In the genomic region with DNA sequence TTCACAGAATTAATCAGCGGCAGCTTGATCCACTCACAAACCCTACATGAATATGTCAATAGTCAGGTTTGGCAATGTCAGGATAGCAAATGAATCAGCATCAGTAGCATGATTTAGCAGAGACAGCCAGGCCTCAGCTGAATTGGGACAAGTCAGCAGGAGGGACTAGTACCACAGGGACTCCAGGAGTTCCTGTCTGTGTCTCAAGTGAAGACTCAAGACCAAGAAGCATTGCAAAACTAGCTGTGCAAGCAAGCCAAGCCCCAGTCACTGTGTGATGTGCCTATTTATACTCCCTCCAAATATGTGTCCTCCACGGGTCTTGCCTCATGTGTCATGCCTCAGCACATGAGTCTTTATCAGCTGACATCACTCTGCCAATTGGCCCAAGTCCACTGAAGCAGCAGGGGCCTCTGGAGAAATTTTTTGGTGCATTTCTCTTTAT, we compare ENCODE assay signal across 9 mouse cellular contexts. TPM values are rescaled to one million over a fixed set of nuclear protein-coding genes. Genes with fewer than 3 reads are reported as not detected.
DNase-seq lines count a peak whose midpoint lies in the region; ATAC-seq and TF ChIP-seq lines count a peak whose summit lies in the region.
"Had no signal": no experiment of that assay in that cellular context is flagged by ENCODE, and none has a peak within 500 bp of the region (broad histone marks: within the 10 kb centered on the region; RNA-seq: fewer than 3 reads in every experiment).

No protein-coding gene starts in this region.

- intact Hi-C loops in left cerebral cortex, adult 2 months (cut with DNase I): no loop called here

- no peak for TF ChIP-seq CTCF in left cerebral cortex, adult 2 months (IDR thresholded peaks at IDR 0.05)

- no peaks in the 10 kb centered on the region for H3K27me3 ChIP-seq in heart, embryonic 10.5 days (ENCODE audit: insufficient read depth, poor library complexity, severe bottlenecking)
- no peaks in the 10 kb centered on the region for H3K27me3 ChIP-seq in heart, embryonic 13.5 days (replicated peaks)
- H3K27me3 ChIP-seq: hindbrain, embryonic 13.5 days had no signal

- H3K4me3 ChIP-seq in heart, embryonic 10.5 days: no peak overlapping the region
- no peak overlapping the region for H3K4me3 ChIP-seq in heart, embryonic 13.5 days
- H3K4me3 ChIP-seq in left cerebral cortex, adult 2 months: no peak overlapping the region
- H3K4me3 ChIP-seq: hindbrain, embryonic 13.5 days had no signal

- ATAC-seq in heart, embryonic 13.5 days (ENCODE audit: extremely low read depth, insufficient number of reproducible peaks, low FRiP score, low TSS enrichment): no peak

- 78% methylated on average over 2 of the region's 2 CpGs for WGBS in heart, embryonic 10.5 days
- 54% methylated on average over 2 of the region's 2 CpGs for WGBS in heart, embryonic 13.5 days

- no peaks in the 10 kb centered on the region for H3K9me3 ChIP-seq in heart, embryonic 10.5 days
- H3K9me3 ChIP-seq in heart, embryonic 13.5 days: no peaks in the 10 kb centered on the region
- H3K9me3 ChIP-seq: hindbrain, embryonic 13.5 days had no signal

- no peak overlapping the region for H3K9ac ChIP-seq in heart, embryonic 13.5 days
- H3K9ac ChIP-seq: hindbrain, embryonic 13.5 days had no signal

- H3K36me3 ChIP-seq in heart, embryonic 10.5 days: peaks cover 16% of the 10 kb centered on the region
- peaks cover 23% of the 10 kb centered on the region for H3K36me3 ChIP-seq in heart, embryonic 13.5 days

- DNase-seq in heart, adult 18-20 months: peak; percentile 60
- DNase-seq in heart, embryonic 10.5 days (ENCODE audit: low spot score): no peak
- peak; percentile 70 for DNase-seq in adipocyte (ENCODE audit: low spot score)
- DNase-seq in lung, postnatal 10 days: peak; percentile 41
- no peak for DNase-seq in retina, embryonic 14.5 days (ENCODE audit: low spot score)
- no peak for DNase-seq in layer of hippocampus, postnatal 10 days (ENCODE audit: low spot score in 2 of 2)
- DNase-seq in left cerebral cortex, adult 2 months (ENCODE audit: extremely low spot score in 1 of 2, low spot score in 2 of 2): no peak

- no peaks in the 10 kb centered on the region for H3K4me1 ChIP-seq in heart, embryonic 10.5 days
- H3K4me1 ChIP-seq in heart, embryonic 13.5 days: peaks cover 15% of the 10 kb centered on the region
- H3K4me1 ChIP-seq: hindbrain, embryonic 13.5 days had no signal

- H3K27ac ChIP-seq in heart, embryonic 10.5 days: no peak overlapping the region
- peak overlapping the region; percentile 49 for H3K27ac ChIP-seq in heart, embryonic 13.5 days (replicated peaks)
- no peak overlapping the region for H3K27ac ChIP-seq in left cerebral cortex, adult 2 months
- H3K27ac ChIP-seq: hindbrain, embryonic 13.5 days had no signal

- H3K4me2 ChIP-seq in heart, embryonic 13.5 days: no peak overlapping the region
- H3K4me2 ChIP-seq: hindbrain, embryonic 13.5 days had no signal

RNA-seq across cellular contexts. Expression of gene Chmp3, which starts 11.9 kb away (rescaled TPM):
- total RNA-seq in heart, adult 18-20 months (2021): 10 to 100 TPM; 52.0 to 56.6 TPM
- 62.1 and 69.8 TPM in 2 replicates for polyA plus RNA-seq in heart, embryonic 10.5 days (2016; fragmentation: Nextera tagmentation; extraction: Ambion mirVana)
- polyA plus RNA-seq in heart, embryonic 13.5 days (2015; fragmentation: Nextera tagmentation; extraction: Ambion mirVana): 58.1 and 61.6 TPM in 2 replicates
- total RNA-seq in layer of hippocampus, postnatal 10 days (2021): 10 to 100 TPM; 78.2 to 78.8 TPM
- total RNA-seq in left cerebral cortex, adult 2 months (2021): 100 to 1,000 TPM in 1 of 2 experiments, 10 to 100 TPM in 1; 100.0 to 109 TPM

Comparison
In these comparisons a context has a peak if more than half of its experiments do, and no peak if none do; other contexts are left out.
1. DNase-seq: peak in heart, adult 18-20 months (2 of 2), adipocyte (single experiment) and lung, postnatal 10 days (single experiment); none in heart, embryonic 10.5 days (single experiment), retina, embryonic 14.5 days (single experiment), layer of hippocampus, postnatal 10 days (0 of 2) and left cerebral cortex, adult 2 months (0 of 2).